24 mouse cellular contexts compared by ENCODE assay signal in the genomic region with DNA sequence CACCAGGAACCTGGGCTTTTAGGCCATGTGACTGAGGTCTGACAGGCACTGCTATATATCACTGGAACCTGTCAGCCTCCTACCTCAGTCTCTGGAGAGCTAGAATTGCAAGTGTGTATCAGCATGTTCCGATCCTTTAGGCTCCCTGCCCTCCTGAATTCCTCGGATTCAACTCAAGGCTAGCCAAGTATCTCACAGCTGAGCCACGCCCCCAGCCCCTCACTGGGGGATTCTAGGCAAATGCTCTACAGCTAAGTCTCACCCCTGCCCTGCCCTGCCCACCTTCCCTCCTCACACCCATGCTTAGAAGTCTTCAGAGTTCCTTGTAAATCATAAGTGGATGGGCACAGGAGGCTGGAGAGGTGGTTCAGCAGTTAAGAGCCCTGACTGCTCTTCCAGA. TPM values are rescaled to one million over a fixed set of nuclear protein-coding genes. Genes with fewer than 3 reads are reported as not detected.
DNase-seq lines count a peak whose midpoint lies in the region; ATAC-seq and TF ChIP-seq lines count a peak whose summit lies in the region.
"Had no signal": no experiment of that assay in that cellular context is flagged by ENCODE, and none has a peak within 500 bp of the region (broad histone marks: within the 10 kb centered on the region; RNA-seq: fewer than 3 reads in every experiment).

No protein-coding gene starts in this region.

- TF ChIP-seq POLR2A in myocyte (IDR thresholded peaks at IDR 0.05; ENCODE audit: insufficient read length, low read depth), result no peak

- no peak for TF ChIP-seq EP300 in heart, postnatal 0 days (IDR thresholded peaks at IDR 0.05; ENCODE audit: low read depth)

- H3K36me3 ChIP-seq in heart, postnatal 0 days (replicated peaks; ENCODE audit: control insufficient read depth, insufficient read depth, low read length), result no peaks in the 10 kb centered on the region
- H3K36me3 ChIP-seq in heart, embryonic 10.5 days, result peaks cover 43% of the 10 kb centered on the region
- H3K36me3 ChIP-seq in ES-E14 (ENCODE audit: control insufficient read depth, insufficient read depth, low read length, poor library complexity, severe bottlenecking), result peaks cover 4% of the 10 kb centered on the region; the same call in 1 of the 2 replicates
- peaks cover 3% of the 10 kb centered on the region for H3K36me3 ChIP-seq in myocyte (ENCODE audit: control insufficient read depth, insufficient read depth)
- peaks cover 88% of the 10 kb centered on the region for H3K36me3 ChIP-seq in limb, embryonic 10.5 days

- H3K4me1 ChIP-seq in heart, postnatal 0 days (ENCODE audit: control insufficient read depth, insufficient read depth), result peaks cover 51% of the 10 kb centered on the region
- peaks cover 70% of the 10 kb centered on the region for H3K4me1 ChIP-seq in heart, embryonic 10.5 days
- peaks cover 16 to 45% of the 10 kb centered on the region in 2 experiments for H3K4me1 ChIP-seq in ES-E14 (ENCODE audit: control insufficient read depth in 2 of 2, insufficient read depth in 2 of 2, low read length in 2 of 2, poor library complexity in 1 of 2)
- peaks cover 36% of the 10 kb centered on the region for H3K4me1 ChIP-seq in limb, embryonic 10.5 days

- no peak overlapping the region for H3ac ChIP-seq in myocyte (ENCODE audit: control insufficient read depth, insufficient read length)

- H3K79me2 ChIP-seq in myocyte (ENCODE audit: control insufficient read depth, insufficient read depth), result peaks cover 92% of the 10 kb centered on the region

- no peak for TF ChIP-seq CTCF in gastrocnemius, adult 2 months (IDR thresholded peaks at IDR 0.05)
- TF ChIP-seq CTCF in heart, postnatal 0 days (IDR thresholded peaks at IDR 0.05; ENCODE audit: low read depth), result no peak

- WGBS in heart, postnatal 0 days, result 29% methylated on average over 3 of the region's 3 CpGs
- WGBS in heart, embryonic 10.5 days, result 46% methylated on average over 3 of the region's 3 CpGs
- WGBS in limb, embryonic 10.5 days, result 82% methylated on average over 3 of the region's 3 CpGs

- no peak overlapping the region for H3K4me3 ChIP-seq in gastrocnemius, adult 2 months
- no peak overlapping the region for H3K4me3 ChIP-seq in heart, postnatal 0 days (ENCODE audit: low read depth, low read length)
- H3K4me3 ChIP-seq in heart, embryonic 10.5 days, result no peak overlapping the region
- H3K4me3 ChIP-seq in ES-E14 (ENCODE audit: insufficient read depth in 1 of 2, low read depth in 1 of 2, low read length in 2 of 2, poor library complexity in 1 of 2, severe bottlenecking in 1 of 2), result no peak overlapping the region; a peak in 1 of 4 replicates
- H3K4me3 ChIP-seq in myocyte, result no peak overlapping the region
- H3K4me3 ChIP-seq in limb, embryonic 10.5 days, result no peak overlapping the region
- H3K4me3 ChIP-seq: erythroblast, embryonic 14.5 days; forebrain, embryonic 13.5 days; limb, embryonic 13.5 days; neural tube, embryonic 12.5 days had no signal

- in situ Hi-C loops in ES-E14 (cut with MboI; ENCODE audit: low sequenced_read_pairs in 2 of 2, unreplicated experiment in 2 of 2), result no loop called here

- no peaks in the 10 kb centered on the region; the same call in 1 of the 2 replicates for H3K9me3 ChIP-seq in heart, postnatal 0 days (replicated peaks; ENCODE audit: control insufficient read depth, low read length)
- no peaks in the 10 kb centered on the region for H3K9me3 ChIP-seq in heart, embryonic 10.5 days
- no peaks in the 10 kb centered on the region for H3K9me3 ChIP-seq in ES-E14 (ENCODE audit: control insufficient read depth, insufficient read depth, low read depth, low read length)
- 0 out of 2 replicates have a peak, but pooled peaks cover 2% of the 10 kb centered on the region for H3K9me3 ChIP-seq in limb, embryonic 10.5 days (replicated peaks)

- H3K4me2 ChIP-seq in heart, postnatal 0 days (ENCODE audit: low read depth, low read length), result no peak overlapping the region
- peak overlapping the region; percentile 53 for H3K4me2 ChIP-seq in myocyte (ENCODE audit: low read depth)
- H3K4me2 ChIP-seq: forebrain, embryonic 13.5 days; limb, embryonic 13.5 days; midbrain, embryonic 11.5 days; neural tube, embryonic 12.5 days had no signal

- DNase-seq in gastrocnemius, adult 2 months, result peak; percentile 42
- no peak for DNase-seq in gastrocnemius, postnatal 4 days (ENCODE audit: low spot score in 2 of 2)
- no peak for DNase-seq in heart, postnatal 0 days (ENCODE audit: low spot score)
- no peak for DNase-seq in heart, embryonic 10.5 days (ENCODE audit: low spot score)
- DNase-seq in ES-E14 (ENCODE audit: low read depth, low spot score), result no peak
- no peak for DNase-seq in limb, embryonic 10.5 days (ENCODE audit: low spot score)
- DNase-seq: adrenal gland, postnatal 36 days; cerebellum, adult 18-20 months; cerebellum, postnatal 36 days; gastrocnemius, postnatal 25 days; heart, postnatal 36 days; kidney, adult 11 months; thymus, adult 2 months had no signal

- intact Hi-C loops in gastrocnemius, adult 2 months (cut with DNase I), result no loop called here

- ATAC-seq in heart, postnatal 0 days (ENCODE audit: insufficient read depth, low read depth), result no peak
- ATAC-seq: forebrain, embryonic 13.5 days; hindbrain, embryonic 16.5 days; Patski had no signal

- H3K9ac ChIP-seq in heart, postnatal 0 days (replicated peaks; ENCODE audit: low read depth, low read length), result no peak overlapping the region
- H3K9ac ChIP-seq in ES-E14 (ENCODE audit: insufficient read depth, low read depth, low read length, poor library complexity, severe bottlenecking), result no peak overlapping the region; the same call in 1 of the 2 replicates
- H3K9ac ChIP-seq: forebrain, embryonic 13.5 days; limb, embryonic 13.5 days; liver, embryonic 14.5 days; neural tube, embryonic 12.5 days had no signal

- H3K27me3 ChIP-seq in heart, postnatal 0 days (ENCODE audit: control insufficient read depth, insufficient read depth, low read length), result no peaks in the 10 kb centered on the region
- no peaks in the 10 kb centered on the region for H3K27me3 ChIP-seq in heart, embryonic 10.5 days (ENCODE audit: insufficient read depth, poor library complexity, severe bottlenecking)
- H3K27me3 ChIP-seq in myocyte (ENCODE audit: control insufficient read depth, insufficient read depth, insufficient read length), result no peaks in the 10 kb centered on the region
- H3K27me3 ChIP-seq in limb, embryonic 10.5 days (ENCODE audit: low read depth, poor library complexity, severe bottlenecking), result no peaks in the 10 kb centered on the region
- H3K27me3 ChIP-seq: CH12.LX; forebrain, embryonic 13.5 days; limb, embryonic 13.5 days; neural tube, embryonic 12.5 days; Patski had no signal

- H3K27ac ChIP-seq in gastrocnemius, adult 2 months, result peak overlapping the region; percentile 31; the same call in 1 of the 2 replicates
- 0 out of 2 replicates have a peak overlapping the region, but pooled peaks have one; percentile 59 for H3K27ac ChIP-seq in heart, postnatal 0 days (ENCODE audit: low read depth)
- no peak overlapping the region for H3K27ac ChIP-seq in heart, embryonic 10.5 days
- H3K27ac ChIP-seq in ES-E14 (ENCODE audit: insufficient read depth, low read depth, low read length, poor library complexity, severe bottlenecking), result peak overlapping the region; percentile 67; the same call in 1 of the 2 replicates
- H3K27ac ChIP-seq in limb, embryonic 10.5 days, result no peak overlapping the region
- H3K27ac ChIP-seq: forebrain, embryonic 13.5 days; kidney, postnatal 0 days; limb, embryonic 13.5 days; liver, embryonic 14.5 days; neural tube, embryonic 12.5 days had no signal

TF ChIP-seq in ES-E14, 5 proteins besides CTCF, POLR2A, EP300 and RAD21:
- no peak for TF ChIP-seq ZNF384 (IDR thresholded peaks at IDR 0.05; ENCODE audit: low read depth, low read length)
- TF ChIP-seq CHD2 (IDR thresholded peaks at IDR 0.05; ENCODE audit: low read depth, low read length), result no peak
- no peak for TF ChIP-seq HCFC1 (IDR thresholded peaks at IDR 0.05; ENCODE audit: borderline replicate concordance, insufficient read depth, low read length)
- no peak for TF ChIP-seq ZC3H11A (IDR thresholded peaks at IDR 0.05; ENCODE audit: borderline replicate concordance, low read depth, low read length)
- no peak for TF ChIP-seq MAFK (IDR thresholded peaks at IDR 0.05; ENCODE audit: insufficient read depth, low read depth, low read length)
TF ChIP-seq in ES-E14: peak in this region for 0.

TF ChIP-seq in myocyte, 11 proteins besides CTCF, POLR2A, EP300 and RAD21:
- peak; percentile 31 for TF ChIP-seq USF1 (IDR thresholded peaks at IDR 0.05; ENCODE audit: low read depth)
- no peak for TF ChIP-seq TCF12 (IDR thresholded peaks at IDR 0.05; ENCODE audit: insufficient read depth, poor library complexity, severe bottlenecking)
- TF ChIP-seq POLR2AphosphoS2 (IDR thresholded peaks at IDR 0.05; ENCODE audit: insufficient read length, low read depth), result no peak
- TF ChIP-seq MYOG (IDR thresholded peaks at IDR 0.05; ENCODE audit: control insufficient read depth in 1 of 3, insufficient read depth in 1 of 3, insufficient read length in 2 of 3, low read depth in 2 of 3), result no peak
TF ChIP-seq in myocyte: peak in this region for 1.

RNA-seq across cellular contexts. Expression of a gene that starts 15.4 kb away (rescaled TPM):
- 10 to 100 TPM; 14.6 to 21.5 TPM for total RNA-seq in gastrocnemius, adult 2 months (2021)
- 10 to 100 TPM; 50.0 to 57.8 TPM for total RNA-seq in gastrocnemius, postnatal 4 days (2021)
- total RNA-seq in heart, postnatal 0 days (2014; rRNA removed; ENCODE audit: low replicate concordance), result 28.8 and 63.7 TPM in 2 replicates
- polyA plus RNA-seq in heart, postnatal 0 days (2015; fragmentation: Nextera tagmentation; extraction: Ambion mirVana), result 20.5 and 27.7 TPM in 2 replicates
- 64.1 and 74.8 TPM in 2 replicates for polyA plus RNA-seq in heart, embryonic 10.5 days (2016; fragmentation: Nextera tagmentation; extraction: Ambion mirVana)
- 63.5 and 118 TPM in 2 replicates for total RNA-seq in ES-E14 (2012; rRNA removed)
- polyA plus RNA-seq in myocyte (2012; fragmentation: generic; extraction: Trizol), result 62.0 TPM
- polyA plus RNA-seq in limb, embryonic 10.5 days (2016; fragmentation: Nextera tagmentation; extraction: Ambion mirVana), result 131 and 153 TPM in 2 replicates

Comparison
In these comparisons a context has a peak if more than half of its experiments do, and no peak if none do; other contexts are left out.
1. H3K27ac ChIP-seq: peak in gastrocnemius, adult 2 months (single experiment), heart, postnatal 0 days (single experiment) and ES-E14 (single experiment); none in heart, embryonic 10.5 days (single experiment) and limb, embryonic 10.5 days (single experiment).